Mouse (Mus musculus): ENCODE results near the gene Trip10.
A peak's percentile ranks its signal among the peaks of the same experiment; 100 is the strongest.

Trip10 gene

GRCm38 (mm10) chr17:57249186-57250181 is at the start of gene Trip10:
Gene Trip10 (plus strand): TSS chr17:57249455.
- DNase-seq: peak; percentile 96

GRCm38 (mm10) chr17:57201841-57202724 is 47.2 kb upstream of the Trip10 start:
- no peak for DNase-seq

- DNase-seq: no peak
These were observed 41.3 kb upstream of the Trip10 start for GRCm38 (mm10) chr17:57207938-57208337.

- DNase-seq: no peak
These were observed 39.9 kb upstream of the Trip10 start for GRCm38 (mm10) chr17:57209330-57209729.

GRCm38 (mm10) chr17:57211501-57211900 is 37.8 kb upstream of the Trip10 start:
- DNase-seq: no peak

- DNase-seq: peak; percentile 62
These were observed 34.4 kb upstream of the Trip10 start for GRCm38 (mm10) chr17:57214676-57215387.

- no peak for DNase-seq
These were observed 30.8 kb upstream of the Trip10 start for GRCm38 (mm10) chr17:57218335-57218900.

- DNase-seq: peak; percentile 59
These were observed 29.9 kb upstream of the Trip10 start for GRCm38 (mm10) chr17:57219167-57219883.

- peak; percentile 50 for DNase-seq
These were observed 29.4 kb upstream of the Trip10 start for GRCm38 (mm10) chr17:57219884-57220207.

GRCm38 (mm10) chr17:57221911-57222310 is 27.3 kb upstream of the Trip10 start:
- DNase-seq: no peak

GRCm38 (mm10) chr17:57223313-57223712 is 25.9 kb upstream of the Trip10 start:
- DNase-seq: no peak

GRCm38 (mm10) chr17:57227468-57227867 is 21.8 kb upstream of the Trip10 start:
- DNase-seq: no peak

GRCm38 (mm10) chr17:57228014-57228413 is 21.2 kb upstream of the Trip10 start, which contains the start of gene C3:
Gene C3 (minus strand): TSS chr17:57228136.
- no peak for DNase-seq

- no peak for DNase-seq
These were observed 20.4 kb upstream of the Trip10 start for GRCm38 (mm10) chr17:57228873-57229272.

- DNase-seq: no peak
These were observed 19.2 kb upstream of the Trip10 start for GRCm38 (mm10) chr17:57229851-57230727.

GRCm38 (mm10) chr17:57230728-57231125 is 18.5 kb upstream of the Trip10 start:
- DNase-seq: no peak

- no peak for DNase-seq
These were observed 17.9 kb upstream of the Trip10 start for GRCm38 (mm10) chr17:57231321-57231771.

GRCm38 (mm10) chr17:57232200-57232599 is 17.1 kb upstream of the Trip10 start:
- DNase-seq: no peak

GRCm38 (mm10) chr17:57233038-57233437 is 16.2 kb upstream of the Trip10 start:
- peak; percentile 21 for DNase-seq

- DNase-seq: no peak
These were observed 14.9 kb upstream of the Trip10 start for GRCm38 (mm10) chr17:57234254-57234928.
